Mouse (Mus musculus) mouse embryonic stem cell (cell line): Measurements from ENCODE around the gene Gemin4.
"Not testable (repeated sequence)": the region's sequence is repeated elsewhere in the genome, so short reads cannot be mapped to it uniquely, and the experiment has no call there.

Experiments used
- in situ Hi-C, 2 experiments: fragments of 300-500 bp; cut with MboI; formaldehyde crosslinking; loops; 1 replicate in 1 of 2; 3 replicates in 1 of 2; pipeline ENCODE4 v1.14.3; 2019 to 2020; ENCODE audit warnings: low sequenced_read_pairs in 2 of 2, low pct_unique_long_range_greater_than_20kb in 1 of 2, mixed read lengths in 1 of 2; ENCODE audit not compliant: unreplicated experiment in 1 of 2

The Gemin4 gene

DNA sequence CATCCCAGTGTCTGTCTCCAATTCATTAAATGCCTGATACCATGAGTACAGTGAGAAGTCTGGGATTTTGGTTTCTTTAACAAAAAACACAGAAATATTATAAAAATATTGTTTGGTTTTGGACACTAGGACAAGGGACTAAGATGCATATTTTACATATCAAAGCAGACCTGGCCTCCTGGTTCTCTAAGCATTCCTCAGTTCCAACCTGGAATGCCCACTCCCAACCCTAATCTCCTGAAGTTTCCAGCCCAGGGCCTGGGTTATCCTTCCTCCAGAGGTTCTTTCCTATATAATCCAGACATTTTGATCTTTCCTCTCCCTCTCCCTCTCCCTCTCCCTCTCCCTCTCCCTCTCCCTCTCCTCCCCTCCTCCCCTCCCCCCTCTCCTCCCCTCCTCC is 7.6 kb upstream of the Gemin4 start:
- in situ Hi-C loops = no loop called here

DNA sequence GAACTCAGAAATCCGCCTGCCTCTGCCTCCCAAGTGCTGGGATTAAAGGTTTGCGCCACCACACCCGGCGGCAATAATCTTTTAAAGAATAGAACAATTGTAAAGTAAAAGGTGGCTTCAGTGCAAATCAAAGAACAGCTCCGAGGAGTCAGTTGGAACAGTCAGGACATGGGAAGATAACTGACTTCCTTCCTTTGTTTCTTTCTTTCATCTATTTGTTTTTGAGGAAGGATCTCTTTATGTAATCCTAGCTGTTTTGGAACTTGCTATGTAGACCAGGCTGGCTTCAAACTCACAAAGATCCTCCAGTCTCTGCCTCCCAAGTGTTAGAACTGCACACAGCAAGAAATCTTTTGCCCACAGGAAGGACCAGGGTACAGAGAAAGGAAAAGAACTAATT is 7.2 kb upstream of the Gemin4 start:
- in situ Hi-C loops = no loop called here

GRCm38 (mm10) chr11:76216681-76217389 is 629 bp downstream of the Gemin4 start:
- in situ Hi-C loops = no loop called here

DNA sequence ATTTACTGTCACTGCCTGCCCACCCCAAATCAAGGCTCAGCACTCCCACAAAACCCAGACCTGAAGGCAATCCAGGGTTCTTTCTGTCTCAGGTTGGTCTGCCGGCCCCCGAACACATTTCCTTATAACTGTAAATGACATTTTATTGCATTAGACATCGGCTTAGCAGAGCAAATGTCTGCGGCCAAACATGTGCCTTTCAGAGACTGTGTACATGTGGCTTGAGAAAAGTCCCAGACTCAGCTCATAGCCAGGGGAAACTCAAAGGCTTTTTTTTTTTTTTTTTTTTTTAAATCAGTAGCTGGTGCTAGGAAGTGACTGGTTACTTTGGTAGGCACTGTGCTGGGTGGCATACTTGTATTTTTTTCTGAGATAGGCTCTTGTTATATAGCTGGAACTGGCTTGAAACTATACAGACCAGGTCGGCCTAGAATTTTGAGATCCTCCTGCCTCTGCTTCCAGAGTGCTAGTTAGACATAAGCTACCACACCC is 1.4 kb downstream of the Gemin4 start:
- in situ Hi-C loops = no loop called here

GRCm38 (mm10) chr11:76215011-76215410 is 2.5 kb downstream of the Gemin4 start:
- in situ Hi-C loops = no loop called here

DNA sequence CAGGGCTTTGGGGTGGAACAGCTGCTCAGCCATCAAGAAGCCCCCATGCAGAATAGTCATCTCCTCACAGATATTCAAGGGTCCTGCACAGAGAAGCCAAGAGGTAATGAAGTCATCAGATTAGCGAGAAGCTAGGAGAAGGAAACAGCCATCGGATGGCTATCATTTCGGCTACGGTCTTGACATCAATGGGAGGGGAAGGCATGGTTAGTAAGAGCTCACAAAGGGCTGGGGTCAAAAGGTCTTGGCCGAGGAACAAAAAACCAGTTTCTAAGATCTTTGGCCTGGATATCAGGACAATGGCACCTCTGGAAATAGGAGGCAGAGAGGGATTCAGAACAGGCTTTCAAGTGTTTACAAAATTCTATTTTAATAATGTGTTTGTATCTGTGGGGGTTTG is 3.6 kb downstream of the Gemin4 start:
- in situ Hi-C loops = no loop called here

- in situ Hi-C loops = not testable (repeated sequence)
These were observed 5.9 kb downstream of the Gemin4 start for GRCm38 (mm10) chr11:76211595-76211994.

DNA sequence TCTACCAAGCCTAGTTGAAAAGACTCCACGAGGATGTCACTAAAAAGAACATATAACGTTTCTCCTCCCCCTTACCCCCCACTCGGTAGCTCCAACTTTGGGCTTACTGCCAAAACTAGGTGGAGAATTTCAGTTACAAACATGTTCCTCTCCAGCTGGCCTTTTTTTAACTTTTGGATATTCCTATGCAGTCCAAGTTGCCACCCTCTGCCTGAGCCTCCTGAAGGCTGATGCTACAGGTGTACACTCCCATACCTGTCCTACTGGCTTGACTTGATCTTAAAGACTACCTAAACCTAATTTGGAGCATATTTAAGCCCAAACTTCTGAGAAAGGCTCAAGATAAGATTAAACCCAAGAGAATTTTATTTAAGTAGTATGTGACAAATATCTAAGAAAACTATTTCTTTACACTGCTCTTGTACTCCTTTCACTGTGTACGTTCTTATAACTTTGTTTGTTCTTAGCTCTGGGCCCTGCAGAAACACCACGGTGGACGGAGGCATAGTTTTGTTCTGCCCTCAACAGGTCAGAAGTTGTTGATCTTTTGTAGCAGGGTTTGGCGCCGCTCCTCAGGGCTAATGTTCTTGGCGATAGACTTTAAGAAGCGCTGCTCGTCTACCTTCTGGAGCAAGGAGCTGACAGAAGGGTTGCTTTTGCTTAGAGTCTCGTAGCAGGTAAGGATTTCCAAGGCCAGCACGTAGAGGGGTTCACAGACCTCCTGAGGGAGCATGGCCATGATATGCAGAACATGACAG is 7.1 kb downstream of the Gemin4 start:
- in situ Hi-C loops = no loop called here

- in situ Hi-C loops = no loop called here
These were observed 10.7 kb downstream of the Gemin4 start for GRCm38 (mm10) chr11:76206793-76207192.

- in situ Hi-C loops = no loop called here
These were observed 15.4 kb downstream of the Gemin4 start for GRCm38 (mm10) chr11:76201761-76202674.

DNA sequence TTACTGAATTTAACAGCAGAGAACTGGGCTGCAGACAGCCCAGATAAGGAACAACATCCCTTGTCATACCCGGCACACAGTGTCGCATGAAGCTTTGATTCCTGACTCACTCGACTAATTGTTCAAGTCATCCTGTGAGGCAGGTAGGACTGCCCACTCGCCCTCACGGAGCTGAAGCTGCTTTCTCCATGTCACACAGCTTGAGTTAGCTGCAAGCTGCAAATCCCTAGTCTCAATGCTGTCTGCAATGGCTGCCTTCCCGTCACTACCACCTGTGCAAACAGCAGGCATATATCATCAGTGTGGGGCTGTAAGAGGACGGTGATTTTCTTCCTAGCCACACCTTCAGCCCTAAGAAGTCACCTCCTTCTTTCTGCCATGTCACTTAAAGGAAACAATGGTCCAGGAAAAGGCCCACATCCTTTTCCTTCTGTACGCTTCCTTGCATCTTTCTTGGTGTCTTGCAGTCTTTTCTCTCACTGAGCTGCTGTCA is 20.4 kb downstream of the Gemin4 start:
- in situ Hi-C loops = no loop called here

- in situ Hi-C loops = no loop called here
These were observed 21.0 kb downstream of the Gemin4 start for GRCm38 (mm10) chr11:76196275-76196976.

DNA sequence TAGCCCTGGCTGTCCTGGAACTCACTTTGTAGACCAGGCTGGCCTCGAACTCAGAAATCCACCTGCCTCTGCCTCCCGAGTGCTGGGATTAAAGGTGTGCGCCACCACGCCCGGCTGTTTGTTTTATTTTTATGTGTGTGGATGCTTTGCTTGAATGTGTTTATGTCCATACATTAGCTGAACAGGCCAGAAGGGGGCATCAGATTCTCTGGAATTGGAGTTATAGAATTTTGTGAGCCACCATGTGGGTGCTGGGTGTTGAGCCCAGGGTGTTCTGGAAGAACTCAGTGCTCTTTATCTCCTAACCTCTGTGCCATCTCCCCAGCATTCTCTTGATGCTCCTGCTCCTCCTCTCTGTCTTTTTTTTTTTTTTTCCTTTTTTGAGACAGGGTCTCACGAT is 30.6 kb downstream of the Gemin4 start:
- in situ Hi-C loops = no loop called here

- in situ Hi-C loops = no loop called here
These were observed 33.7 kb downstream of the Gemin4 start for GRCm38 (mm10) chr11:76183745-76184144.

DNA sequence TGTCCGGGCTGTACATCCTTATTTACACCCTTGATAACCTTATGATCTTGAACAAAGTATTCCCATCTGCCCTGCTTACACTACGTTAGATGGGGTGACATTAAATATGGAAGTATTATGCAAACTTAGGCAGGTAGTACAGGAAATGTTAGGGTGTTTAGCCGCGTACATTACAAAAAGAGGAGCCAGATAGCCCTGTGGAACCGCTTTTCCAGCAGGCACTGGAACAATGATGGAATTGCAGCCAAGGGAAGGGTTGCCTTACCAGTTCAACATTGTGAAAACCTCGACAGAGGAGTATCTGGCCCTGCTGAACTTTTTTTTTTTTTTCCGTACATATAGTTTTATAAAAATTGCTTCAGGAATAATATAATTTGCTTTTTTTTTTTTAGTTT is 37.3 kb downstream of the Gemin4 start:
- in situ Hi-C loops = no loop called here

- in situ Hi-C loops = no loop called here
These were observed 37.8 kb downstream of the Gemin4 start, which contains the start of the genes Vps53 and Fam57a for GRCm38 (mm10) chr11:76179495-76180145. Gene Vps53 (minus strand): TSS chr11:76179647. Gene Fam57a (plus strand): TSS chr11:76179671.

- in situ Hi-C loops = no loop called here
These were observed 38.6 kb downstream of the Gemin4 start for GRCm38 (mm10) chr11:76178726-76179494.
